Mouse (Mus musculus): Measurements from ENCODE around the gene Camsap1. TPM values are rescaled to one million over a fixed set of nuclear protein-coding genes. Genes with fewer than 3 reads are reported as not detected.

Gene Camsap1
- polyA plus RNA-seq, 2 experiments = 2.8 to 4.7 TPM

DNA sequence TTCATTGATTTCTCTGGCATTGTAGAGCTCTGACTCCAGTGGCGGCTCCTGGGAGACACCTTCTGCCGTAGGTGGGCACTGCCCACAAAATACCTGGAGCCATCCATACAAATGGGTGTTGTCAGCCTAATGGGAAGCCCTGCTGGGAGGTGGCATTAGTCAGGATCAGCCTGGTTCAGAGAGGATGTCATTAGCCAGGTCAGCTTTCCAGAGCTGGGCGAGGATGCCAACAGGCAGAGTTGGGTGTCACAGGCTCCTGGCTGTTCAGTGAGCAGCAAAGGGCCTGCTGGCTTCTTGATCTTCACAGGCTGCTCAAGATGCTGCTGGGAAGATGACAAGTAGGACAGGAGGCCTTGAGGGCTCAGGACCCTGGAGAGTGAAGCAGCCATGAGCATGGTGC lies 98.3 kb downstream of the Camsap1 start:
- Histone ChIP-seq H3K9me3 (ENCODE audit: control insufficient read depth, low read length) (no peaks in the 10 kb centered on the region), H3K27me3 (ENCODE audit: control insufficient read depth, insufficient read depth, low read length) (no peaks in the 10 kb centered on the region), H3K4me3 (ENCODE audit: insufficient read depth in 1 of 2, low read depth in 2 of 2, low read length in 2 of 2) (no peak overlapping the region), H3K27ac (no peak overlapping the region), H3K4me1 (replicated peaks; ENCODE audit: control insufficient read depth in 2 of 2, insufficient read depth in 2 of 2, low read length in 1 of 2) (peaks cover 5 to 9% of the 10 kb centered on the region in 2 experiments; a peak in 2 of 4 replicates), H3K9ac (replicated peaks) (no peak overlapping the region), H3K4me2 (ENCODE audit: low read depth) (no peak overlapping the region), H3K36me3 (replicated peaks; ENCODE audit: control insufficient read depth, insufficient read depth, low read depth) (no peaks in the 10 kb centered on the region)
- no peak for TF ChIP-seq EP300 (IDR thresholded peaks at IDR 0.05; ENCODE audit: low read depth)
- no peak for TF ChIP-seq CTCF (IDR thresholded peaks at IDR 0.05; ENCODE audit: low read depth)
- 58% methylated on average over 3 of the region's 3 CpGs for WGBS (ENCODE audit: insufficient replicate concordance)
- ATAC-seq (ENCODE audit: insufficient read depth) (no peak), DNase-seq (ENCODE audit: low read depth in 3 of 3, low spot score in 3 of 3) (no peak)

- DNase-seq (ENCODE audit: low read depth in 3 of 3, low spot score in 3 of 3) (no peak), ATAC-seq (ENCODE audit: insufficient read depth) (no peak)
- Histone ChIP-seq H3K9ac (replicated peaks) (no peak overlapping the region), H3K4me1 (replicated peaks; ENCODE audit: control insufficient read depth in 2 of 2, insufficient read depth in 2 of 2, low read length in 1 of 2) (peaks cover 2 to 4% of the 10 kb centered on the region in 2 experiments; a peak in 2 of 4 replicates), H3K9me3 (ENCODE audit: control insufficient read depth, low read length) (no peaks in the 10 kb centered on the region), H3K36me3 (replicated peaks; ENCODE audit: control insufficient read depth, insufficient read depth, low read depth) (no peaks in the 10 kb centered on the region), H3K27ac (no peak overlapping the region), H3K27me3 (ENCODE audit: control insufficient read depth, insufficient read depth, low read length) (peaks cover 11% of the 10 kb centered on the region), H3K4me3 (ENCODE audit: insufficient read depth in 1 of 2, low read depth in 2 of 2, low read length in 2 of 2) (no peak overlapping the region), H3K4me2 (ENCODE audit: low read depth) (no peak overlapping the region)
- WGBS (ENCODE audit: insufficient replicate concordance) = 16% methylated on average over 1 of the region's 1 CpGs
- TF ChIP-seq EP300 (IDR thresholded peaks at IDR 0.05; ENCODE audit: low read depth) = no peak
- TF ChIP-seq CTCF (IDR thresholded peaks at IDR 0.05; ENCODE audit: low read depth) = no peak
Observed at GRCm38 (mm10) chr2:25882276-25882675, 100.8 kb downstream of the Camsap1 start.

DNA sequence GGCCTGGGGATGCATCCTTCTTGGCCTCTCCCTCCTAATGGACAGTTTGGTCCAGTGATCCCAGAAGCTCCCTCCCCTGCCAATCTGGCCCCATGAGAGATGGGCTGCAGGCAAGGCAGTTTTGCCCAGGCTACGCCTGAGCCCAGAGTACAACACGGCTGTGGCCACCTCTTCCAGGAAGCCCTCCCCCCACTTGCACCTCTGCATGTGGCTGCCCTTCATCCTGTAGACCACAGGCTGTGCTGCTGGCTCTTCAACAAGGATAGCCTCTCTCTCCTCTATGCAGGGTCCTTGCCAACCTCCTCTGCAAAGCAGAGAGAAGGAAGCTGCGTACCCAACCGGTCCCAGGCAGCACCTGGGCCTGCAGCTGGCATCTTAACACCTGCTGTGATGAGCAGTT lies 104.0 kb downstream of the Camsap1 start:
- DNase-seq (ENCODE audit: low read depth in 3 of 3, low spot score in 3 of 3) (no peak), ATAC-seq (ENCODE audit: insufficient read depth) (no peak)
- TF ChIP-seq CTCF (IDR thresholded peaks at IDR 0.05; ENCODE audit: low read depth) = no peak
- 41% methylated on average over 4 of the region's 4 CpGs for WGBS (ENCODE audit: insufficient replicate concordance)
- Histone ChIP-seq H3K9ac (replicated peaks) (no peak overlapping the region), H3K4me1 (replicated peaks; ENCODE audit: control insufficient read depth in 2 of 2, insufficient read depth in 2 of 2, low read length in 1 of 2) (no peaks in the 10 kb centered on the region), H3K4me2 (ENCODE audit: low read depth) (no peak overlapping the region), H3K27ac (no peak overlapping the region), H3K27me3 (ENCODE audit: control insufficient read depth, insufficient read depth, low read length) (peaks cover 13% of the 10 kb centered on the region), H3K4me3 (ENCODE audit: insufficient read depth in 1 of 2, low read depth in 2 of 2, low read length in 2 of 2) (no peak overlapping the region), H3K9me3 (ENCODE audit: control insufficient read depth, low read length) (no peaks in the 10 kb centered on the region), H3K36me3 (replicated peaks; ENCODE audit: control insufficient read depth, insufficient read depth, low read depth) (no peaks in the 10 kb centered on the region)

DNA sequence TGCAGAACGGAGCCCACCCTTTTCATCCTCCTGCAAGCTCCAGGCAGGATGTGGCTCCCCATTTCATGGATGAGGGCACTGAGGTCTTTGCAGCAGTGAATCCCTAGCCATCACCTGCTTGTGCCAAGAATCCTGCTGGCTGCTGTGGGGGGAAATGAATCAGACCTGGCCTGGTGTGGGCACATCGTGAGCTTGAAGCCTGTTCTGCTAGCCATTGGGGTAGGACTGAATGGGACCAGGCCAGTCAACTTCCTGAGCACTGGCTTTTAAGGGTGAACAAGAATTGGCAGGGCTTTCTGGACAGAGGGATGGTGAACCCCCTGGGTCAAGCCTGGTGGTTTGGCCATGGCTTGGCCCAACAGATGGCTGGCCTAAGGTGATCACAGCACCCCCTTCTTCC lies 104.6 kb downstream of the Camsap1 start:
- no peak for DNase-seq (ENCODE audit: low read depth in 3 of 3, low spot score in 3 of 3)
- no peaks in the 10 kb centered on the region for H3K36me3 ChIP-seq (replicated peaks; ENCODE audit: control insufficient read depth, insufficient read depth, low read depth)
- H3K4me1 ChIP-seq (replicated peaks; ENCODE audit: control insufficient read depth in 2 of 2, insufficient read depth in 2 of 2, low read length in 1 of 2) = no peaks in the 10 kb centered on the region
- H3K4me3 ChIP-seq (ENCODE audit: insufficient read depth in 1 of 2, low read depth in 2 of 2, low read length in 2 of 2) = no peak overlapping the region
- 56% methylated on average over 2 of the region's 2 CpGs for WGBS (ENCODE audit: insufficient replicate concordance)
- ATAC-seq (ENCODE audit: insufficient read depth) = no peak
- no peak overlapping the region for H3K4me2 ChIP-seq (ENCODE audit: low read depth)
- H3K9me3 ChIP-seq (ENCODE audit: control insufficient read depth, low read length) = no peaks in the 10 kb centered on the region
- H3K27ac ChIP-seq = no peak overlapping the region
- no peak for TF ChIP-seq CTCF (IDR thresholded peaks at IDR 0.05; ENCODE audit: low read depth)
- TF ChIP-seq EP300 (IDR thresholded peaks at IDR 0.05; ENCODE audit: low read depth) = no peak
- no peak overlapping the region for H3K9ac ChIP-seq (replicated peaks)
- peaks cover 13% of the 10 kb centered on the region for H3K27me3 ChIP-seq (ENCODE audit: control insufficient read depth, insufficient read depth, low read length)

GRCm38 (mm10) chr2:25877736-25878268 lies 105.3 kb downstream of the Camsap1 start:
- no peak for DNase-seq (ENCODE audit: low read depth in 3 of 3, low spot score in 3 of 3)
- Histone ChIP-seq H3K27me3 (ENCODE audit: control insufficient read depth, insufficient read depth, low read length) (peaks cover 13% of the 10 kb centered on the region), H3K4me1 (replicated peaks; ENCODE audit: control insufficient read depth in 2 of 2, insufficient read depth in 2 of 2, low read length in 1 of 2) (no peaks in the 10 kb centered on the region), H3K27ac (no peak overlapping the region), H3K4me3 (ENCODE audit: insufficient read depth in 1 of 2, low read depth in 2 of 2, low read length in 2 of 2) (no peak overlapping the region), H3K9ac (replicated peaks) (no peak overlapping the region), H3K36me3 (replicated peaks; ENCODE audit: control insufficient read depth, insufficient read depth, low read depth) (no peaks in the 10 kb centered on the region), H3K9me3 (ENCODE audit: control insufficient read depth, low read length) (no peaks in the 10 kb centered on the region), H3K4me2 (ENCODE audit: low read depth) (no peak overlapping the region)
- WGBS (ENCODE audit: insufficient replicate concordance) = 3% methylated on average over 49 of the region's 49 CpGs
- no peak for TF ChIP-seq CTCF (IDR thresholded peaks at IDR 0.05; ENCODE audit: low read depth)
- TF ChIP-seq EP300 (IDR thresholded peaks at IDR 0.05; ENCODE audit: low read depth) = no peak
- no peak for ATAC-seq (ENCODE audit: insufficient read depth)
